Mouse (Mus musculus) bone marrow, adult 2 months (tissue): ENCODE results near the gene Tead1. TPM values are rescaled to one million over a fixed set of nuclear protein-coding genes. Genes with fewer than 3 reads are reported as not detected.

ENCODE experiments used
- H3K27ac ChIP-seq: fragments of 200-500 bp; 2 replicates; pipeline ENCODE4 v1.5.1; 2012; ENCODE audit warnings: low read depth, mild to moderate bottlenecking, control low read depth, inconsistent platforms, low read length; ENCODE audit not compliant: control insufficient read depth, poor library complexity, insufficient read depth
- H3K4me1 ChIP-seq: fragments of 200-500 bp; 2 replicates; pipeline ENCODE4 v1.6.1; 2011; ENCODE audit warnings: low read length; ENCODE audit not compliant: control insufficient read depth, insufficient read depth
- H3K4me3 ChIP-seq: fragments of 200-500 bp; replicated peaks from 2 replicates; pipeline ENCODE3; 2011; ENCODE audit warnings: mild to moderate bottlenecking, low read depth, low read length, control low read depth; ENCODE audit not compliant: control insufficient read depth
- CTCF ChIP-seq: fragments of 200-500 bp; IDR thresholded peaks from 2 replicates; pipeline ENCODE4 v1.5.1; 2011; ENCODE audit warnings: low read length, control low read depth; ENCODE audit not compliant: control insufficient read depth, insufficient read depth
- POLR2A ChIP-seq: fragments of 200-500 bp; IDR thresholded peaks from 2 replicates; pipeline ENCODE4 v1.6.1; 2011; ENCODE audit warnings: low read depth, mild to moderate bottlenecking, control low read depth, low read length, borderline replicate concordance; ENCODE audit not compliant: control insufficient read depth
- WGBS: fragments of 180-500 bp; shearing (Covaris S2); methylation state at CpG from one replicate; pipeline ENCODE4 v1.1.7; 2018; 5-methylcytosine and 5-hydroxymethylcytosine counted together
- polyA plus RNA-seq: library from polyadenylated mRNA; stranded (reverse); fragments of >200 nt; gene quantifications from 2 replicates; pipeline ENCODE4 v1.2.4, GENCODE M21; 2011; ENCODE audit warnings: low replicate concordance; ENCODE audit not compliant: missing spikeins, insufficient read depth, insufficient read length

Gene Tead1
- polyA plus RNA-seq, 1 experiment = 3.0 TPM

- no peaks in the 10 kb centered on the region for H3K4me1 ChIP-seq
- no peak for TF ChIP-seq CTCF
- TF ChIP-seq POLR2A = no peak
- no peak overlapping the region for H3K4me3 ChIP-seq
- 81% methylated on average over 8 of the region's 8 CpGs for WGBS
- no peak overlapping the region for H3K27ac ChIP-seq
Observed at GRCm38 (mm10) chr7:112813731-112814306, 134.7 kb downstream of the Tead1 start.

GRCm38 (mm10) chr7:112816016-112816415, 136.9 kb downstream of the Tead1 start:
- 81% methylated on average over 5 of the region's 5 CpGs for WGBS
- no peak overlapping the region for H3K27ac ChIP-seq
- no peak overlapping the region for H3K4me3 ChIP-seq
- TF ChIP-seq CTCF (no peak), POLR2A (no peak)
- H3K4me1 ChIP-seq = no peaks in the 10 kb centered on the region

GRCm38 (mm10) chr7:112819833-112820232, 140.7 kb downstream of the Tead1 start:
- WGBS = 7% methylated on average over 4 of the region's 4 CpGs

GRCm38 (mm10) chr7:112822879-112823278, 143.8 kb downstream of the Tead1 start:
- no peaks in the 10 kb centered on the region for H3K4me1 ChIP-seq
- no peak overlapping the region for H3K27ac ChIP-seq
- TF ChIP-seq POLR2A = no peak
- no peak for TF ChIP-seq CTCF
- H3K4me3 ChIP-seq = no peak overlapping the region
- 19% methylated on average over 5 of the region's 5 CpGs for WGBS

More at GRCm38 (mm10) chr7:112819833-112820232, 140.7 kb downstream of the Tead1 start:
- H3K4me1 ChIP-seq = no peaks in the 10 kb centered on the region
- no peak overlapping the region for H3K4me3 ChIP-seq
- TF ChIP-seq POLR2A (no peak), CTCF (no peak)
- no peak overlapping the region for H3K27ac ChIP-seq

GRCm38 (mm10) chr7:112823621-112824020, 144.5 kb downstream of the Tead1 start:
- WGBS = 14% methylated on average over 5 of the region's 5 CpGs
- H3K4me1 ChIP-seq = no peaks in the 10 kb centered on the region
- no peak overlapping the region for H3K27ac ChIP-seq
- no peak overlapping the region for H3K4me3 ChIP-seq
- TF ChIP-seq CTCF (no peak), POLR2A (no peak)

GRCm38 (mm10) chr7:112825339-112825781, 146.2 kb downstream of the Tead1 start:
- 10% methylated on average over 11 of the region's 11 CpGs for WGBS
- no peak overlapping the region for H3K27ac ChIP-seq
- TF ChIP-seq CTCF (no peak), POLR2A (no peak)
- H3K4me1 ChIP-seq = no peaks in the 10 kb centered on the region
- no peak overlapping the region for H3K4me3 ChIP-seq

- TF ChIP-seq POLR2A (no peak), CTCF (no peak)
- Histone ChIP-seq H3K4me3 (no peak overlapping the region), H3K27ac (no peak overlapping the region), H3K4me1 (no peaks in the 10 kb centered on the region)
- WGBS = 63% methylated on average over 17 of the region's 17 CpGs
Observed at GRCm38 (mm10) chr7:112826114-112826911, 147.2 kb downstream of the Tead1 start.

GRCm38 (mm10) chr7:112828016-112828695, 149.0 kb downstream of the Tead1 start:
- H3K4me1 ChIP-seq = no peaks in the 10 kb centered on the region
- no peak for TF ChIP-seq POLR2A
- TF ChIP-seq CTCF = no peak
- WGBS = 69% methylated on average over 10 of the region's 10 CpGs
- H3K4me3 ChIP-seq = no peak overlapping the region
- H3K27ac ChIP-seq = no peak overlapping the region
